In genomic region chr19:4625179-4625828, GRCm38 (mm10) we compare ENCODE assay signal across 8 mouse cellular contexts. TPM values are rescaled to one million over a fixed set of nuclear protein-coding genes. Genes with fewer than 3 reads are reported as not detected.
A peak's percentile ranks its signal among the peaks of the same experiment; 100 is the strongest.
DNase-seq lines count a peak whose midpoint lies in the region; ATAC-seq and TF ChIP-seq lines count a peak whose summit lies in the region.

TSS of gene Rce1 (minus strand) at chr19:4625641.

- H3K27ac ChIP-seq in forebrain, embryonic 12.5 days = peak within 1 kb of the TSS; percentile 88
- peak within 1 kb of the TSS; percentile 87 for H3K27ac ChIP-seq in heart, embryonic 16.5 days (ENCODE audit: low read length)
- peak within 1 kb of the TSS; percentile 89 for H3K27ac ChIP-seq in liver, embryonic 15.5 days (replicated peaks)
- H3K27ac ChIP-seq in neural tube, embryonic 11.5 days (ENCODE audit: low read depth, low read length) = peak within 1 kb of the TSS; percentile 70
- peak within 1 kb of the TSS; percentile 87 for H3K27ac ChIP-seq in stomach, embryonic 16.5 days (ENCODE audit: low read length)

- no peak for TF ChIP-seq CTCF in E14TG2a.4 (conservative IDR thresholded peaks at IDR 0.05; ENCODE audit: low read length)

- peak; percentile 84 for ATAC-seq in forebrain, embryonic 12.5 days (ENCODE audit: low FRiP score)
- peak; percentile 91 for ATAC-seq in heart, embryonic 16.5 days (replicated peaks; ENCODE audit: extremely low read depth, insufficient read depth, low FRiP score)
- peak; percentile 90 for ATAC-seq in liver, embryonic 15.5 days (ENCODE audit: insufficient read depth)
- peak; percentile 79 for ATAC-seq in neural tube, embryonic 11.5 days (ENCODE audit: insufficient read depth, low FRiP score, low TSS enrichment)
- peak; percentile 91 for ATAC-seq in stomach, embryonic 16.5 days (ENCODE audit: insufficient read depth, low FRiP score)

- peak; percentile 86 for DNase-seq in c-Kit-positive CD71-positive TER-119-negative erythroid progenitor cells, embryonic 14.5 days (ENCODE audit: low read depth)
- DNase-seq in kidney, postnatal 36 days = peak; percentile 91 to 97
- peak; percentile 94 for DNase-seq in neural tube, embryonic 11.5 days (ENCODE audit: low spot score)

- H3K9ac ChIP-seq in forebrain, embryonic 12.5 days = peak within 1 kb of the TSS; percentile 93
- H3K9ac ChIP-seq in heart, embryonic 16.5 days (ENCODE audit: low read length) = peak within 1 kb of the TSS; percentile 91
- H3K9ac ChIP-seq in liver, embryonic 15.5 days = peak within 1 kb of the TSS; percentile 96
- peak within 1 kb of the TSS; percentile 97 for H3K9ac ChIP-seq in neural tube, embryonic 11.5 days (ENCODE audit: low read length)
- H3K9ac ChIP-seq in stomach, embryonic 16.5 days (ENCODE audit: low read length) = peak within 1 kb of the TSS; percentile 96

- H3K27me3 ChIP-seq in E14TG2a.4 (ENCODE audit: insufficient read depth, low read length) = no peaks in the 10 kb centered on the region
- H3K27me3 ChIP-seq in forebrain, embryonic 12.5 days = no peaks in the 10 kb centered on the region
- no peaks in the 10 kb centered on the region for H3K27me3 ChIP-seq in heart, embryonic 16.5 days (ENCODE audit: control insufficient read depth, insufficient read depth, low read length)
- no peaks in the 10 kb centered on the region for H3K27me3 ChIP-seq in liver, embryonic 15.5 days
- H3K27me3 ChIP-seq in neural tube, embryonic 11.5 days (ENCODE audit: control insufficient read depth, insufficient read depth, low read length) = no peaks in the 10 kb centered on the region
- H3K27me3 ChIP-seq in stomach, embryonic 16.5 days (ENCODE audit: control insufficient read depth, insufficient read depth, low read length) = no peaks in the 10 kb centered on the region

- no peaks in the 10 kb centered on the region for H3K9me3 ChIP-seq in E14TG2a.4 (ENCODE audit: low read length)
- H3K9me3 ChIP-seq in forebrain, embryonic 12.5 days = no peaks in the 10 kb centered on the region
- H3K9me3 ChIP-seq in heart, embryonic 16.5 days (replicated peaks; ENCODE audit: control insufficient read depth, low read length) = no peaks in the 10 kb centered on the region
- no peaks in the 10 kb centered on the region for H3K9me3 ChIP-seq in liver, embryonic 15.5 days (replicated peaks)
- no peaks in the 10 kb centered on the region for H3K9me3 ChIP-seq in neural tube, embryonic 11.5 days (ENCODE audit: control insufficient read depth, low read length)
- H3K9me3 ChIP-seq in stomach, embryonic 16.5 days (replicated peaks; ENCODE audit: control insufficient read depth, low read length) = no peaks in the 10 kb centered on the region

- H3K4me2 ChIP-seq in forebrain, embryonic 12.5 days = peak within 1 kb of the TSS; percentile 88
- H3K4me2 ChIP-seq in heart, embryonic 16.5 days (ENCODE audit: low read depth, low read length) = peak within 1 kb of the TSS; percentile 94
- peak within 1 kb of the TSS; percentile 96 for H3K4me2 ChIP-seq in liver, embryonic 15.5 days
- H3K4me2 ChIP-seq in neural tube, embryonic 11.5 days (ENCODE audit: low read depth) = peak within 1 kb of the TSS; percentile 84
- peak within 1 kb of the TSS; percentile 78 for H3K4me2 ChIP-seq in stomach, embryonic 16.5 days (ENCODE audit: low read depth, low read length)

- WGBS in forebrain, embryonic 12.5 days = under 1% methylated on average over 64 of the region's 64 CpGs
- under 1% methylated on average over 64 of the region's 64 CpGs for WGBS in heart, embryonic 16.5 days
- WGBS in liver, embryonic 15.5 days (ENCODE audit: insufficient replicate concordance) = 0% methylated on average over 64 of the region's 64 CpGs
- 1% methylated on average over 59 of the region's 64 CpGs for WGBS in neural tube, embryonic 11.5 days
- under 1% methylated on average over 63 of the region's 64 CpGs for WGBS in stomach, embryonic 16.5 days

- H3K4me3 ChIP-seq in E14TG2a.4 (replicated peaks; ENCODE audit: low read length) = peak within 1 kb of the TSS; percentile 94
- H3K4me3 ChIP-seq in forebrain, embryonic 12.5 days (replicated peaks) = peak within 1 kb of the TSS; percentile 79
- peak within 1 kb of the TSS; percentile 82 for H3K4me3 ChIP-seq in heart, embryonic 16.5 days (ENCODE audit: low read length)
- peak within 1 kb of the TSS; percentile 98 for H3K4me3 ChIP-seq in liver, embryonic 15.5 days (replicated peaks)
- peak within 1 kb of the TSS; percentile 90 for H3K4me3 ChIP-seq in neural tube, embryonic 11.5 days (ENCODE audit: low read depth, low read length)
- H3K4me3 ChIP-seq in stomach, embryonic 16.5 days (replicated peaks; ENCODE audit: low read length) = peak within 1 kb of the TSS; percentile 89

- H3K4me1 ChIP-seq in E14TG2a.4 (replicated peaks; ENCODE audit: low read depth, low read length) = peaks cover 60% of the 10 kb centered on the region
- H3K4me1 ChIP-seq in forebrain, embryonic 12.5 days = peaks cover 47% of the 10 kb centered on the region
- H3K4me1 ChIP-seq in heart, embryonic 16.5 days (ENCODE audit: control insufficient read depth, insufficient read depth, low read length) = peaks cover 16% of the 10 kb centered on the region
- peaks cover 39% of the 10 kb centered on the region for H3K4me1 ChIP-seq in liver, embryonic 15.5 days (replicated peaks)
- H3K4me1 ChIP-seq in neural tube, embryonic 11.5 days (ENCODE audit: control insufficient read depth, insufficient read depth, low read length) = peaks cover 17% of the 10 kb centered on the region
- H3K4me1 ChIP-seq in stomach, embryonic 16.5 days (ENCODE audit: control insufficient read depth, insufficient read depth, low read length) = peaks cover 15% of the 10 kb centered on the region

- peaks cover 45% of the 10 kb centered on the region for H3K36me3 ChIP-seq in E14TG2a.4 (ENCODE audit: insufficient read depth, low read length)
- peaks cover 38% of the 10 kb centered on the region for H3K36me3 ChIP-seq in forebrain, embryonic 12.5 days (replicated peaks)
- H3K36me3 ChIP-seq in heart, embryonic 16.5 days (ENCODE audit: control insufficient read depth, insufficient read depth) = peaks cover 17% of the 10 kb centered on the region
- H3K36me3 ChIP-seq in liver, embryonic 15.5 days (replicated peaks) = peaks cover 34% of the 10 kb centered on the region
- H3K36me3 ChIP-seq in neural tube, embryonic 11.5 days (ENCODE audit: control insufficient read depth, insufficient read depth, low read length) = peaks cover 6% of the 10 kb centered on the region; the same call in 1 of the 2 replicates
- H3K36me3 ChIP-seq in stomach, embryonic 16.5 days (ENCODE audit: control insufficient read depth, insufficient read depth, low read length) = no peaks in the 10 kb centered on the region

RNA-seq across cellular contexts. Expression of gene Rce1, which starts in this region (rescaled TPM):
- polyA plus RNA-seq in forebrain, embryonic 12.5 days (2016; fragmentation: Nextera tagmentation; extraction: Ambion mirVana) = 57.8 and 63.0 TPM in 2 replicates
- 38.4 and 41.2 TPM in 2 replicates for polyA plus RNA-seq in heart, embryonic 16.5 days (2015; fragmentation: Nextera tagmentation; extraction: Ambion mirVana)
- polyA plus RNA-seq in liver, embryonic 15.5 days (2015; fragmentation: Nextera tagmentation; extraction: Ambion mirVana) = 24.1 and 25.3 TPM in 2 replicates
- 68.8 and 73.6 TPM in 2 replicates for polyA plus RNA-seq in neural tube, embryonic 11.5 days (2014; fragmentation: Nextera tagmentation; extraction: Ambion mirVana)
- polyA plus RNA-seq in stomach, embryonic 16.5 days (2015; fragmentation: Nextera tagmentation; extraction: Ambion mirVana) = 64.7 and 66.0 TPM in 2 replicates

Comparison
In these comparisons a context has a peak if more than half of its experiments do, and no peak if none do; other contexts are left out.
1. Peak in every context shown above with its lines: DNase-seq, ATAC-seq, H3K4me3 ChIP-seq and H3K27ac ChIP-seq.